Mouse (Mus musculus) liver, postnatal 0 days (tissue): Measurements from ENCODE around the gene Pold1. TPM values are rescaled to one million over a fixed set of nuclear protein-coding genes. Genes with fewer than 3 reads are reported as not detected.

Experiments used
- ATAC-seq: fragments of 200-750 bp; cut with Nextera tagmentation; 2 replicates; pipeline ENCODE4 v1.8.0; 2017; ENCODE audit warnings: mild to moderate bottlenecking, moderate library complexity
- DNase-seq: peaks from one replicate; pipeline ENCODE4 v3.0.0-alpha.2; 2016
- H3K27ac ChIP-seq: fragments of 300-500 bp; sonication (generic); 2 replicates; pipeline ENCODE4 v1.5.1; 2014; ENCODE audit warnings: antibody characterized with exemption, moderate library complexity, mild to moderate bottlenecking, low read depth
- H3K27me3 ChIP-seq: fragments of 300-500 bp; sonication (generic); 2 replicates; pipeline ENCODE4 v1.6.1; 2014; ENCODE audit warnings: low read length, control low read depth, mixed read lengths; ENCODE audit not compliant: insufficient read depth
- H3K36me3 ChIP-seq: fragments of 300-500 bp; sonication (generic); replicated peaks from 2 replicates; pipeline ENCODE4 v1.6.1; 2014; ENCODE audit warnings: mild to moderate bottlenecking, control low read depth, low read length, moderate library complexity, mixed read lengths; ENCODE audit not compliant: insufficient read depth
- H3K4me1 ChIP-seq: fragments of 300-500 bp; sonication (generic); 2 replicates; pipeline ENCODE4 v1.6.1; 2014; ENCODE audit warnings: antibody characterized with exemption, mild to moderate bottlenecking, control low read depth; ENCODE audit not compliant: insufficient read depth
- H3K4me2 ChIP-seq: fragments of 300-500 bp; sonication (generic); 2 replicates; pipeline ENCODE4 v1.6.1; 2014; ENCODE audit warnings: low read depth, mild to moderate bottlenecking, low read length, moderate library complexity, mixed read lengths
- H3K4me3 ChIP-seq: fragments of 300-500 bp; sonication (generic); 2 replicates; pipeline ENCODE4 v1.5.1; 2014; ENCODE audit warnings: low read depth, low read length
- H3K9ac ChIP-seq: fragments of 300-500 bp; sonication (generic); replicated peaks from 2 replicates; pipeline ENCODE4 v1.6.1; 2014; ENCODE audit warnings: mild to moderate bottlenecking, moderate library complexity
- H3K9me3 ChIP-seq: fragments of 300-500 bp; sonication (generic); 2 replicates; pipeline ENCODE4 v1.6.1; 2016; ENCODE audit warnings: mild to moderate bottlenecking, control low read depth, low read length, mixed read lengths
- CTCF ChIP-seq: sonication (generic); IDR thresholded peaks from 2 replicates; pipeline ENCODE4 v1.5.1; 2016; ENCODE audit warnings: antibody characterized with exemption, low read depth
- EP300 ChIP-seq: IDR thresholded peaks from 2 replicates; pipeline ENCODE4 v1.6.1; 2016; ENCODE audit warnings: antibody characterized with exemption, low read depth, mild to moderate bottlenecking
- WGBS: fragments of 180-500 bp; shearing (Covaris S2); extraction: QIAGEN DNeasy Blood & Tissue Kit; methylation state at CpG from one replicate; pipeline ENCODE4 v1.1.7; 2014; ENCODE audit not compliant: insufficient replicate concordance; 5-methylcytosine and 5-hydroxymethylcytosine counted together
- polyA plus RNA-seq: library from polyadenylated mRNA; unstranded; fragments of >200 nt; fragmentation: Nextera tagmentation; extraction: Ambion mirVana; gene quantifications from 2 replicates; pipeline ENCODE4 v1.2.1, GENCODE M21; 2015

The Pold1 gene
- polyA plus RNA-seq, 1 experiment from 2014 or later = 25.1 TPM

GRCm38 (mm10) chr7:44537009-44537408 is 11.6 kb downstream of the Pold1 start:
- Histone ChIP-seq H3K4me3 (no peak overlapping the region), H3K9ac (no peak overlapping the region), H3K36me3 (peaks cover 62% of the 10 kb centered on the region), H3K4me1 (no peaks in the 10 kb centered on the region), H3K27ac (no peak overlapping the region), H3K4me2 (no peak overlapping the region), H3K27me3 (no peaks in the 10 kb centered on the region), H3K9me3 (no peaks in the 10 kb centered on the region)
- ATAC-seq (no peak), DNase-seq (no peak)
- 83% methylated on average over 7 of the region's 7 CpGs for WGBS
- TF ChIP-seq EP300 (no peak), CTCF (no peak)

GRCm38 (mm10) chr7:44536590-44536968 is 12.1 kb downstream of the Pold1 start:
- TF ChIP-seq EP300 = no peak
- H3K4me2 ChIP-seq = no peak overlapping the region
- no peak for ATAC-seq
- no peaks in the 10 kb centered on the region for H3K9me3 ChIP-seq
- H3K4me1 ChIP-seq = no peaks in the 10 kb centered on the region
- no peaks in the 10 kb centered on the region for H3K27me3 ChIP-seq
- H3K27ac ChIP-seq = no peak overlapping the region
- no peak overlapping the region for H3K4me3 ChIP-seq
- 85% methylated on average over 6 of the region's 6 CpGs for WGBS
- H3K9ac ChIP-seq = no peak overlapping the region
- no peak for DNase-seq
- peaks cover 58% of the 10 kb centered on the region for H3K36me3 ChIP-seq

GRCm38 (mm10) chr7:44535657-44536589 is 12.7 kb downstream of the Pold1 start:
- no peak overlapping the region for H3K9ac ChIP-seq
- no peak overlapping the region for H3K27ac ChIP-seq
- H3K4me1 ChIP-seq = no peaks in the 10 kb centered on the region
- TF ChIP-seq CTCF (no peak), EP300 (no peak)
- WGBS = 84% methylated on average over 27 of the region's 27 CpGs
- H3K27me3 ChIP-seq = no peaks in the 10 kb centered on the region
- H3K36me3 ChIP-seq = peaks cover 52% of the 10 kb centered on the region
- no peak for DNase-seq
- H3K4me3 ChIP-seq = no peak overlapping the region
- ATAC-seq = no peak
- no peaks in the 10 kb centered on the region for H3K9me3 ChIP-seq
- no peak overlapping the region for H3K4me2 ChIP-seq

- TF ChIP-seq EP300 (no peak), CTCF (peak; percentile 46; the same call in 1 of the 2 replicates)
- Histone ChIP-seq H3K36me3 (peaks cover 41% of the 10 kb centered on the region), H3K27ac (peak overlapping the region; percentile 57; the same call in 1 of the 2 replicates), H3K4me1 (no peaks in the 10 kb centered on the region), H3K9me3 (no peaks in the 10 kb centered on the region), H3K9ac (no peak overlapping the region), H3K4me3 (no peak overlapping the region), H3K4me2 (no peak overlapping the region), H3K27me3 (no peaks in the 10 kb centered on the region)
- 86% methylated on average over 19 of the region's 19 CpGs for WGBS
- DNase-seq (no peak), ATAC-seq (no peak)
These were observed 13.8 kb downstream of the Pold1 start for GRCm38 (mm10) chr7:44534656-44535441.

- Histone ChIP-seq H3K36me3 (peaks cover 36% of the 10 kb centered on the region), H3K27me3 (no peaks in the 10 kb centered on the region), H3K9ac (no peak overlapping the region), H3K4me2 (no peak overlapping the region), H3K27ac (peak overlapping the region; percentile 58), H3K4me3 (no peak overlapping the region), H3K9me3 (no peaks in the 10 kb centered on the region), H3K4me1 (no peaks in the 10 kb centered on the region)
- ATAC-seq = peak; percentile 62
- peak; percentile 67 for DNase-seq
- 71% methylated on average over 13 of the region's 13 CpGs for WGBS
- TF ChIP-seq CTCF (no peak), EP300 (no peak)
These were observed 14.4 kb downstream of the Pold1 start for GRCm38 (mm10) chr7:44534242-44534641.

GRCm38 (mm10) chr7:44533746-44534045 is 15.0 kb downstream of the Pold1 start:
- Histone ChIP-seq H3K36me3 (peaks cover 34% of the 10 kb centered on the region), H3K4me3 (no peak overlapping the region)
- ATAC-seq = no peak

More at GRCm38 (mm10) chr7:44533746-44534045, 15.0 kb downstream of the Pold1 start:
- 0 out of 2 replicates have a peak, but pooled peaks cover 2% of the 10 kb centered on the region for H3K27me3 ChIP-seq
- WGBS = 89% methylated on average over 12 of the region's 12 CpGs
- TF ChIP-seq CTCF = no peak
- TF ChIP-seq EP300 = no peak
- no peaks in the 10 kb centered on the region for H3K9me3 ChIP-seq
- no peaks in the 10 kb centered on the region for H3K4me1 ChIP-seq
- DNase-seq = no peak
- no peak overlapping the region for H3K9ac ChIP-seq
- no peak overlapping the region for H3K4me2 ChIP-seq
- peak overlapping the region; percentile 58 for H3K27ac ChIP-seq
